Mouse (Mus musculus): ENCODE measurements around the gene Gm20914. TPM values are rescaled to one million over a fixed set of nuclear protein-coding genes. Genes with fewer than 3 reads are reported as not detected.
"Not testable (repeated sequence)": the region's sequence is repeated elsewhere in the genome, so short reads cannot be mapped to it uniquely, and the experiment has no call there.

The Gm20914 gene
- not detected for total RNA-seq (2021)
- long read RNA-seq, experiment 1, result 0 reads
- long read RNA-seq, experiment 2, result 0 reads

DNA sequence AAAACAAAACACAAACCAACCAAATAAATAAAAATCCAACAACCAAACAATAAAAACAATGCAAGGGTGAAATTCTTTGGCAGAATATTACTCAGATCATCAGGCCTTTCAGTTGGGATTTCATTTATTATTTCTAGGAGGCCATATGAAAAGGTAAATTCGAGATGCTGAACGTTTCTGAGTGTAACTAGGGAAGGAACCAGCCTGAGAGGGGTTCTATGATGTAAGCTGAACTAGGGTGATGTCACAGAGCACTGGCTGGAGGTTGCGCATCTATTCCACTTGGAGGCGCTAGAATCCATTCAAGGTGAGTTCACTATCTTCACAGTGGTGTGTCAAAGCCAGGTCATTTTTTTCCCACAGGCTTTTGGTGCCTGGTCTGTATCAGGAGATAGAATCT lies at the start of gene Gm20914:
Gene Gm20914, plus strand, starts transcription at position 301 of the 400 bp plus-strand sequence.
- DNase-seq, result not testable (repeated sequence)

Other genes with a start within 250 kb of the Gm20914 start
- gene Gm21854, start 69.0 kb upstream of the Gm20914 start, total RNA-seq (2021), result not detected
- gene Gm28171, start 67.4 kb downstream of the Gm20914 start, total RNA-seq (2021), result not detected
- gene Gm21778, start 216.5 kb downstream of the Gm20914 start, total RNA-seq (2021), result not detected

Data from adrenal gland, postnatal 36 days (tissue).